Mouse (Mus musculus) monocyte, adult 5-6 weeks (primary cell): ENCODE results near the gene Lima1. TPM values are rescaled to one million over a fixed set of nuclear protein-coding genes. Genes with fewer than 3 reads are reported as not detected.

Source experiments
- ATAC-seq: fragments of 153-309, 156-312 bp; replicated peaks from 2 replicates; pipeline ENCODE4 v1.8.0; 2017; ENCODE audit warnings: mild to moderate bottlenecking; ENCODE audit not compliant: low TSS enrichment, insufficient number of reproducible peaks, severe bottlenecking, poor library complexity, low FRiP score
- total RNA-seq: library from RNA; stranded (forward); fragments of 200-1000, 200-491, 200-594 nt; gene quantifications from 3 replicates; pipeline ENCODE4 v1.2.3, GENCODE M21; 2017

Gene Lima1
- total RNA-seq, 1 experiment from 2014 or later = 31.4 TPM

DNA sequence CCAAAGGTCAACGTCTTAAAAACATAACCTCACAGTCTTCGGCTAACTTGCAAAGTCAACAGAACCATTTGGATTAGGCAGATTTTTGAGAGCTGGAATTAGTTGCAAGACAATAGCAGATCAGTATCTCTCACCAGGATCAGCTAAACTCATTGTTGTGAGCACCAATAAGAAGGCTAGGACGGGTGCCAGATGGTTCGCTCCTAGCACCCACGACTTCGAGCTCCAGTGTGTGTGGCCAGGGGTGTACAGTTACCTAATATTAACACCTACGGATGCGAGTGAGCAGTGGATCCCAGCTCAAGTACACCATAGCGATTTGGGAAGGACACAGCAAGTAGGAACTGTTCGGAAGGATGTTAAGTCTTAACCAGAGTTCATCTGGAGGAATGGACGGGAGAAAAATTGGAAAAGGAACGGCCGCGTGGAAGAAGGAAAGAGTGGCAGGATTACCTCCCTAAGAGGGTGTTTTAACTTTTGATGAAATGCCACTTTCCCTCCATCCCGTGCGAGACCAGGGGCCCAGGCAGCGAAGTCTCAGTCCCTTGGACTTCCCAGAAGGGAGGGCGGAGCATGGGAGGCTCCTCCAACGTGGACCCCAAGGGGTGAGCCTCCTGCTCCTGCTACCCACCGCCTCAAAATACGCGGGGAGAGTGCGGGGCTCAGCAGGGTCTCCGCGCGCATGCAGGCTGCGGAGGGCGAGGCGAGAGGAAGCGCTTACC is 483 bp downstream of the Lima1 start:
- ATAC-seq = no peak

DNA sequence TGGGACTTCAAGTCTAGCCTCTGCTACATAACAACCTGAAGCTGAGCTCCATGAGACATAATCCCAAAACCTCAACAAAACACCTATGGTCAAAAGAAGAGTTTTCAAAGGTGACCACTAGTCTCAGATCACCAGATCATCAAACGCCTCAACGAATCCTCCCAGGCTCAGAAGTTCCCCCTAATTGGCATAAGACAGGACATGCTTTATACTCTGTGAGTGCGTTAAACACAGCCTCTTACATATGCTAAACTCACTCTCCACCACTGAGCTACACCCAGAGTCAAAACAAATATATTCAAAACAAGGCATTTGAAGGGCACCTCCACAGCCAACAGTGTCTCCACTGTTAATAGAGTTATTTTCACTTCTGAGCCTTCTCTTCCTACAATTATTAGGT is 2.7 kb downstream of the Lima1 start:
- no peak for ATAC-seq

DNA sequence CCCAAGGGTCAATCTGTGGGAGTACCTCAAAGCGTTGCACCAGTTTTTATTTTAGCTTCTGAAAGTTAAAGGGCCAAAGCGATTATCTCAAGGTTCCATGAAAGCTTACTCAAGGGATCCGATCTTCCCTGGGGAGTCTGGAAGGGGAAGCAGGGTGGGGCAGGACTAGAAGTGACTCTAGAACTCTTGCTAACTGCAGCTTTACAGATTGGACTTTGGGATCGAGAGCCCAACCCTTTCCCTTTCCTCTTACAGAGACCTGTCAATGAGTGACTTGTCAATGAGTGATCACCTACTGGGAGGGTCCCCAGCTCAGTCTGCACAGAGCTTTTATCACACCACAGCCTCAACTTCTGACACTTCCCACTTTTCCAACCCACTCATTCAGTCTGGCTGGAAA is 7.6 kb downstream of the Lima1 start:
- no peak for ATAC-seq

DNA sequence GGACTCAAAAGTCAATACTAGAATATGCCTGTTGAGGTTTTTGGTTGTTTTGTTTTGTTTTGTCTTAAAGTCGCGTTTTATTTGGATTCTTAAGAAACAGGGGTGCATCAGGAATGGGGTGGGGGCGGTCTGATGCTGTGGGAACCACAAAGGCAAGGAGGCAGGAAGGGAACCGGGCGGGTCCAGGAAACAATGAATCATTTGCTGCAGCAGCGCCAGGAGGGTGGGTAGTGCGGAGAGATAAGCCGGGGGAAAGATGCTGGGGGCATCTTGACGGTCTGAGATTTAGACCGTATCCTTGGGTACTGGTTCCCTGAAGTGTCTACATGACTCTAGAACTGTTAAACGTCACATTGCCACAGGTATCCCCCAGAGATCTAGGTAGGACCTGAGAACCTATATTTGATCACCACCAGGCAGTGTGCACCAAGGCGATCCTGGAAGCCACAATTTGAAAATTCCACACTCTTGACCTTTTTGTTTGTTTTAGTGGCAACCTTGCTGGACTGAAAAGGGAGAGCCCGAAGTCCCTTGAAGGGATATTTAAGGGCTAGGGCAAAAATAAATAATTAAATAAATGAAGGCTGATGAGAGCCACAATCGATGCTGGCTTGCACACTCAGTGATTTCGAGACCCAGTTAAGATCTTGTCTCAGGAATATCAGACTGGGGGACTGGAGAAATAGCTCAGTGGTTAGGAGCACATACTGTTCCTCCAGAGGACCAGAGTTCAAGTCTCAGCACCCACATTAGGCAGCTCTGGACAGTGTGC is 8.6 kb downstream of the Lima1 start:
- no peak for ATAC-seq

DNA sequence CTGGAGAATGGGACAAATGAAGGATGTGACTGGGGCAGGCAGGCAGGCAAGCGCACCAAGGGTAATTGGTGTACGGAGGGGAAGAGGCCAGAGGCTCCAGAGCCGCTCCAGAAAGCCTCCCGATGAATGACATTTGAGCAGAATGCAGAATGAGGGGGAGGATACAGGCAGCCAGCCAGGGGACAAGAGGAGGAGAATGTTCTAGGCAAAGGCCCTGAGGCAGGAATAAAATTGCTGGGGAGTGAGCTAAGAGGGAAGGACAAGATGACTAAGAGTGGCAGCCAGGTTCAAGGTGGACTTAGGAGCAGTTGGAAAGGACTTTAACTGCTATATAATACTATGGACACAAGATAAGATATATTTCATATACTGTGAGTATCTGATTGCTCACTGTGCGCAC is 9.3 kb downstream of the Lima1 start:
- ATAC-seq = no peak

DNA sequence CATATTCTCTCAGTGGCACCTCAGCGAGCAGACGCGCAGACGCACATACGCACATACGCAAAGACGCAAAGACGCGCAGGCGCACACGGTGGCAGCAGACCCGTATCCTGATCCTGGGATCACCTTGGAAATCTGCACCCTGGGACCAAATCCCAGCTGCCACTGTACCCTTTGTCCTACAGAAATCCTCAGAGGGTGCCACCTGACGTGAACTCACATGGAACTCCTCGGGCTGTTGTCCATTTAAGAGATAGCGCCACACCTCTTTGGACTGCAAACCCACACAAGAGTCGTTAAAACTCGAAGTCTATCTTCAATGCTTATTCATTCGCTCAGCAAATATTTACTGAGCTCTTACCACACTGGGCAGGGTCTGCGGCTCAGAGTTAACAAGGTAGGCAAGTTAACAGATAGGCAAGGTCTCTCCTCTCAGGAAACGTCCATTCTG is 9.7 kb downstream of the Lima1 start:
- ATAC-seq = no peak

DNA sequence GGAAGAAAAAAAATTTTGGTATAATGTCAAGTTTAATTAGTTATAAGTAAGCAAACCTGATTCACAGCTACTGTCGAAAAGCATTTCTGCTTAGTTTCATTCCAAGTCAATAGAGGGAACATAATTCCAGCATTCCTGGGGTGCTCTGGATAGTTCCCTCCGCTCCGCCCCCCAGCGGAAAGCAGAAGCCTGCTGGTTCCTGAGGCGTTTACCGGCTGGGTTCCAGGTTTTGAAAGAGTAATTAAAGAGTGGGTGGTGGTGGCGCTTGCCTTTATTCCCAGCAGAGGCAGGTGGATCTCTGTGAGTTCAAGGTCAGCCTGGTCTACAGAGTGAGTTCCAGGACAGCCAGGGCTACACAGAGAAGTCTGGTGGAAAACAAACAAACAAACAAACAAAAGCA is 10.2 kb downstream of the Lima1 start:
- ATAC-seq = no peak

DNA sequence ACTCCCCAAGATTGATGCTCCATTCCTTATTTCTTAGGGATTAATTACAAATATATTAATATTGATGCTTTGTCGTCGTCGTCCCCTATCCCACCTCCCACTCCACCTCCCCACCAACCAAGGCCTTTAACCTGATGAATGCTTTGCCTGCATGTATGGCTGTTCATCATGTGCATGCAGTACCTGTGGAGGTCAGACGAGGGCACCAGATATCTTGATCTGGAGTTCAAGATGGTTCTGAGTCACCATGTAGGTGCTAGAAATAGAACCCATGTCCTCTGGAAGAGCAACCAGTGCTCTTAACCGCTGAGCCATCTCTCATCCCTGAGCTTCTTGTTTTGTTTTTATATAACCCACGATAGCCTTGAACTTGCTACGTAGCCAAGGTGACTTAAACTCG is 11.5 kb downstream of the Lima1 start:
- ATAC-seq = no peak

DNA sequence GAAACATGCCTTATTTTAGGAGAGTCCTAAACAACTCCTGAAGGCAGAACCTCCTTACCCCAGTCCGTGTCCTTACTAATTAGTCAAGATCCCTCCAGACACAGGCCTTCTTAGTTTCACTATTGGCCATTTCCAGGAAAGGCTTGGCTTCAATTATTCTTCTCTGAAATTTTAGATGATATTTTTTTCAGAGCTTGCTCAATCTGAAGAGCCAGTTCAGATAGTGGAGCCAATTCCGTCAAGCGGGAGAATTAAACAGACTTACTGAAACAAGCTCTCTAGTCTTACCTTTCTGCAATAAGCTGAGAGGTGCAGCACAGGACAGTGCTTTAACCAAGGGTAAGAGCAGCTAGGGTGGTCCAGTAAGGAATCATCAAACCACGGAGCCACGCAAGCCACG is 11.9 kb downstream of the Lima1 start:
- ATAC-seq = no peak

DNA sequence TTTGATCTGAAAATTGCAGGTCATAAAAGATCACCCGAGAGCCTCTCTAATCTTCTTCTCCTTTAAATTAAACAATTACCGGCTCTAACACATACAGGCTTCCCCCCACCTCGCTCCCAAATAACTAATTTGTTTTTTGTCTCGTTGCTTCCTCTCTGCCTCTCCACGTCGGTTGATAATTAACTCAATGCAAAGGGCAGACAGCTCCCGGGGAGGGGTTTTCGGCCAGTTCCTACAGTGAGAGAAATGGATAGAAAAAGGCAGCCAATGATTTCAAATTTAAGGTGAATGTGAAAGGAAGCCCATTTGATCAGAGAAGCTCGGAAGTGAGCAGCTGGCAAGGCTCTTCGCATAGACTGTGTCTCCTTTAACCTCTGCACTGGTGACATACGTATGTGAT is 12.8 kb downstream of the Lima1 start:
- no peak for ATAC-seq

DNA sequence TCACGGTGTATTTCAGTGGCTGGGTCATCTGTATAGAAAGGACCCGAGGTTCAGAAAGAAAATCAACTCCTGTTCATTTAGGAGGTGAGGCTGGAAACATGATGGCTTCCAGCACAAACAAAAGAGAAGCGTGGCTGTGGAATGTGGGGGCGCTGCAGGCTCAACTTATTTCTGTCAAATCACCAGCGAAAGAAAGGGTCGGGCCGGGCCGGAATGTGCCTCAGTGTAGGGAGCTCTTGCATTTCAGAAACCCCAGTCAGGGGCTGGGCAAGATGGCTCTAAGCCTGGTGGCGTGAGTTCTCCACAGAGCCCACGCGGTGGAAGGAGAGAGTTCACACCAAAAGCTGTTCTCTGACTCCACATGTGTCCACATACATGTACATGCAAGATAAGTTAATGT is 13.3 kb downstream of the Lima1 start:
- no peak for ATAC-seq

DNA sequence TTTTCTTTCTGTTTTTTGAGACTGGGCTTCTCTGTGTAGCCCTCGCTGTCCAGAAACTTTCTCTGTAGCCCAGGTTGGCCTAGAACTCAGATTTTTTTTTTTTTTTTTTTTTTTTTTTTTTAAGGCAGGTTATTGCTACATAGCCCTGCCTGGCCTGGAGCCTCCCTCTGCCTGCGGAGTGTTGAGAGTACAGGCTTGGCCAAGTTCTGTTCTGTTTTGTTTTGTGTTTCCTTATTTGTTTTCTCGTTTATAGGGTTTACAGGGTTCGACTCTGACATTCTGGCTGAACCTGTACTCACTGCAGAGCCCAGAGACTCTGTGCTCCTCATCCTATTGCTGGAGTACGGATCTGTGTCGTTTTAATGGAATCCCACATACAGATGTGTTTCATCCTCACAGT is 13.7 kb downstream of the Lima1 start:
- no peak for ATAC-seq

DNA sequence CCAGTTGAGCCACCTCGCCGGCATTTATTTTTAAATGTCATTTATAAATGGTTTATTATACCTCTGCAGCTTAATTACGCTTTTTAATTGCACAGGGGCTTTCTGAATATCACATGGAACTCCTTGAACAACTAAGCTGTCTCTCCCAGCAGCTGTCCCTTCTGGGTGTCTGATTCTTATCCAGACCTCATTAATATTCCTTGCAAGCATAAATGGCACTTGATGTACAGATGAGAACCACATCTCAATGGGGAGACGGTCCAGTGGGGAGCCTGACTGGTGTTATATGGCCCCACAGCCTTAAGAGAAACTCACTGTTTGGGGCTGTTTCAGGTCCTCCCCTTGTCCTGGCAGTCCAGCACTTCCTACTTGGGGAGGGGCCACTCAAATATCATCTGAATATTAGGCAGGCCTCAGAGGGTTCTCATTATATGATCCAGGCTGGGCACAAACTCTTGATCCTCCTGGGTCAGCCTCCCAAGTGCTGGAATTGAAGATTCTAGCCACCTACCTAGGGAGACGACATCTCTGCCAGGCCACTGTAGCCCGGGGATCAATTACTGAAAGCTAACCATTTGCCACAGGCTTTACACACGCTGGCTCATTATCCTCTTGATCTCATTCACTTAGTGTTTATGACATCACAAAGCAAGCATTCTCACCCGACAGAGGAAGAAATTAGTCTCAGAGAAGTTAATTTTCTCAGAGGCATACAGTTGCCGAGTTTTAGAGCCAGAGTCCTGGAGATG is 15.4 kb downstream of the Lima1 start:
- ATAC-seq = no peak

DNA sequence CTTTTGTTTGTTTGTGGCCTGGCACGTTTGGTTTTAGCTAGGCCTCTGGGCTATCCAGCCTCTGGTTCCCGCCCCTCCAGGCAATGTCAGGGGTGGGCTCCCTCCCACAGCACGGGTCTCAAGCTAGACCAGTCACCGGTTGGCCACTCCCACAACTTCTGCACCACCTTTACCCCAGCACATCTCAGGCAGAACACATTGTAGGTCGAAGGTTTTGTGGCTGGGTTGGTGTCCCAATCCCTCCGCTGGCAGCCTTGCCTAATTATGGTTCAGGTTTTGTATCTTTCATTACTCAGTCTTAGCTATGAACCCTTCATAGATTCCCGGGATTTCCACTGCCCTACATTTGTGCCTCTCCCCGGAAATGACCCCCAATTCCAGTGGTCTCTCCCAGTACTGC is 17.8 kb downstream of the Lima1 start:
- ATAC-seq = no peak

DNA sequence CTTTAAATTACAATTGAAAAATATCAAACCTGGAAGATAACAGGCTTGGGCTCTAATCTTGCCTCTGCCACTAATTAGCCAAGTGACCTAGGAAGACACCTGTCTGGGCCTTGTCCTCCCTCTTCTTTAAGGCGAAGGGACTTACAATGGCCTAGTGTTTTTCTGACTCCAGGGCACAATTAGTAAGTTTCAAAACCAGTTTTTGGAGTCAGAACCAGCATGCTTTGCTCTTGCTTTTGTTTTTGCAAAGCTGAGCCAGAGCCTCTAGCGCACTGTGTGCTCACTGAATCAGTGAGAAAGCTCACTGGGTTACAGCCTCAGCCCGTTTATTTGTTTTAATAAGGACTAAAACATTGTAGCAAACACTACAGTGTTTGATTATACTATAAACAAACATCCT is 20.1 kb downstream of the Lima1 start:
- ATAC-seq = no peak

DNA sequence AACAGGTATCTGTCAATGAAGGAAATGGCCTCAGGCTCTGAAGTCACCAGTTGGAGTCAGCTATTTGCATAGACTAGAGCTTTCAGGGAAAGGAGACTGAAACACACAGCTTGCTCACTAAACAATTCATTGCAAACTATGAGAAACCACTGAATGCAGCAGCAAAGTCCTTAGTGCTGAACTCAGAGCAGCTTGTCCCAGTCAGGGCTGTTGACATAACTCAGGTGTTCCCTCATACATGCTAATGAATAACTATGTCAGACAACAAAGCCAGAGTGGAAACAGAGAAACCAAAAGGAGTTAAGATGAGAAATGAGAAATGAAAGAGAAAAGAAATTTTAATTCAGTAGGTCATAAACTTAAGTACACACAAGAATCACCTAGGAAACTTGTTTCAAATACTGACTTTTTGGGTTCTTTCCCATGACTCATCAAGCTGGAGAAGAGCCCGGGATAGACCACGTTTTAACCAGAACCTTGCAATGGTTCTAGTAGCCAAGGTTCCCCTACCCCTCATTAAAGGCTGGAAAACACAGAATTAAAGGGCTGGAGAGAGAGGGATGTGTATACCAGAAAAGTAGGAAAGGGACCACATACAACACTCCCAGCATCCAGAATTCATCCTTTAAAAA is 22.5 kb downstream of the Lima1 start:
- ATAC-seq = no peak

DNA sequence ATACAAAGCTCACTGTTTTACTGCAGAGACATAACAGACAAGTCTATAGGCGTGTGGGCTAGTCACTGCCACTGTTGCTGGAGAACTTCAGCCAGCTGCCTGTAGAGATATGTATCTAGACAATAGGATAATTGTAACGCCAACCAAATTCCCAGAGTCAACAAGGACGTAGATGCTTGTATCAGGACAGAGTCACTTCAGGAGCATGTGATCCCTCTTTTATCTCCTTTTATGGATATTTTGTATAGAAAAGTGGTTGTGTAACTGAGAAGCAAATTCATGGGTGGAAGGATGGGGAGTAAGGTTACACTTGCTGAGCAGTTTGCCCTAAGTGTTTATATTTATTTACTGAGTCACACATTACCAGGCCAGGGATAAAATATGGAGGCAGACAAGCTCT is 25.0 kb downstream of the Lima1 start:
- no peak for ATAC-seq

DNA sequence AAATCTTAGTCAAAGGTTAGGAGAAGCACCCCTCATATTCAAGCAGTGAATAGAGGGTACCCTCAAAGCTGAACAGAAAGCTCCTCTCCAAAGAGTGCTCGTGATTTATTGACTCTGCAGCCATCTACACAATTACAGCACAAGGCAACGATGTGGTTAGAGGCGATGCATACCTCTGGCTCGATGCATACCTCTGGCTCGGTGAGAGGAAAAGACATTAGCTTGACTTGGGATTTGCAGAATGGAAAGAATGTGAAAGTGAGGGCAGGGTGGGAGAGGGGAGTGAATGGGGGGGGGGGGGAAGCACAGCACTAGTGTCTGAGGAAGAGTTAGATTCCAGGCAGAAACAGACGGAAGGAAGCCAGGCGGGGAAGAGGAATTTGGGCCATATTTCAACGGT is 27.3 kb downstream of the Lima1 start:
- no peak for ATAC-seq

DNA sequence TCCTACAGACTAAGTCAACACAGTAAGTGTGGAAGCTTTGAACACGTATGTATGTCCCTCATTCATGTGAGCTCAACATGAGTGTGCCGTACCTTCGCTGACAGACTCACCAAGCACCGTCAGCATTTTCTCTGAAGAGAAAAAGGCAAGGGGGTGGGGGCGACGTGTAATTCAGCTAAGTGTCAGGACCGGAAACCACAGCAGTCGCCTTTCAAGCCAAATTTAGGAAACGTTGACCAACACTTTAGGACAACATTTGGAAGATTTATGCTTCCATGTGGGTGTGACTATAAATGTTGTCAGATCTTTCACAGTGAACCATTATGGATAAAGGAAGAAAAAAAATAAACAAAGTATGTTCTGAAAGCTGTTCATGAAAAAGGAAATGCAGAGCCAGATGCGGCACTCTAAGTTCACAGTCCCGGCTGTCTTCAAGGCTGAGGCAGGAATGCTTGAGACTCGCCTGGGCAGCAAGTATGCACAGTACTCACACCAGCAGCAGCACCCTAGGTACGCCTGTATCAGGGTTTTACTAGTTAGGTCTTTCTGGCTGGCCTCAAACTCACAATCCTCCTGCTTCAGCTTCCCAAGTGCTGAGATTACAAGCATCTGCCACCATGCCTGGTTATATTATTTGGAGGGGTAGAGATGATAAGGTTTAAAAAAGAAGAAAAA is 27.9 kb downstream of the Lima1 start:
- ATAC-seq = no peak
